Mouse (Mus musculus) CD4-positive helper T cell, adult 2 months (primary cell): ENCODE data around the gene Tmem199.

Source experiments
- DNase-seq: peaks from one replicate; pipeline ENCODE4 v3.0.0-alpha.2; 2012; ENCODE audit warnings: low read depth, missing footprints, low spot score

Gene Tmem199

DNA sequence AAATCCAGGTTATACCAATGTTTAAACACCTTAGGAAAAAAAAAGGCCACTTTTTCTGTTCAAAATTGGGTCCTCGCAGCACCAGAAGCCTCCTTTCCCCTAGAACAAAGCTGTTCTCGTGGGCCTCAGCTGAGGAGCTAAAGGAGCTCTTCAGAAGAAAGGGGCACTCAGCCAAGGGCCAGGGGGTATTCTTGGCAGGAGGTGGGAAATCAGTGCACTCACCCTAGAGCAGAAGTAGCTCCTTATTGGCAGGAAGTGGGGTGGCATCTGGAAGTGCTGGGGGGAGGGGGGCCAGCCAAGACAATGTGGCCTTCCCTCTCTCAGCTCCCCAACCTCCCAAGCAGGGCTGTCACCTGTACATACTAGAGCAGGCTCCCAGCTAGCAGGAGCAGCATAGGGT, 12.9 kb upstream of the Tmem199 start:
- DNase-seq: no peak

DNA sequence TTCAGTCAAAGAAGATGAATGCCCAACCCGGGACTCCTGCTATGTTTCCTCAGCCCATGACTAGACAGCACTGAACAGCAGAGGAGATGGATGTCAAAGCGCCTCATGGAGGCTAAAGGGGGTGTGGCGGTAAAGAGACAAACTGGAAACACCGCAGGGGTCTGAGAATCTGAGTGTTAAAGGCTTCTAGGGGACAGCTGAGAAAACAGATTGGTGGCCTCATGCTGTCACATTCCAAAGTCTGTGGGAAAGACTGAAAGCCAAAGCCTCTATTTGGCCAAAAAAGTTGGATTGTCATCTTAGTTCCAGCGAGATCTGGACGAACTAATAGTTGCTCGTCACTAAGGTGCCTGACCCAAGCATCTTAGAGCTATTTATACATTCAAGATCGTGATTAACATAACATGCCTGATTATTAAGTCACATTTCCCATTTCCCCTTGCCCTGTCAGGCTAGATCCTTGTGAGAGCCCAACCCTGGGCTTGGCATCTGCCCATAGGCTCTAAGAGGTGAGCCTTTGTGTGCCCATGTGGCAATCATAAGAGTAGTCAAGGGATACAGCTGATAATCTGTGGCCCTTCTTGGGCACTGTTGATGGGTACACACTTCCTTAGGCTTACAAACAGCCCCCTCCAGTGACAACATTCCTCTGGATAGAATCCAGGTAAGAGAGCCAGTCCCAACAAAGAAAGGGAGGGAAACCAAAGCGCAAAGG, 11.4 kb upstream of the Tmem199 start:
- DNase-seq: no peak

DNA sequence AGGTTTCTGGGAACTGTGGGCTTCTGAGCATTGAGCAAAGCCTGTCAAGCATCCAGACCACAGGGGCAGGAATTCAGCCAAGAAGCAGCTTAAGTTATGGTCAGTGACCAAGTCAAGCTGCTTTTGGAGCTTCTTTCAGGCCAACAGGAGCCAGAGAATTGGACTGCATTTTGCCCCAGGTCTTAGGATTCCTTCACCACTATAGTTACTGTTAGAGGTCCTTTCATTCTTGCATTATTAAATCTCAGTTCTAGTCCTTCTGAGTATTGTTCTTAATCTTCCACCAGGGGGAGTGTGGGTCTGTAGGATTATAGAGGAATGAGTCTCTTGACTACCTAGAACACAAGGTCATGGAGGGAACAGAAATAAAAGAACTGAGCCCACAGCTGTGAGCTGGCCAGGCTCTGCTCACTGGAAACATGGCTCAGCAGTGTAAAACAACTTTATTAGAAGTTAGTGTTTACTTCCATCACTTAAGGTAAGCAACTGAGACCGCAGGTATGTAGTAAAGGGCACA, 10.6 kb upstream of the Tmem199 start:
- DNase-seq: peak; percentile 40

- DNase-seq: no peak
Observed at GRCm38 (mm10) chr11:78521880-78522279, 9.9 kb upstream of the Tmem199 start.

GRCm38 (mm10) chr11:78518931-78519330, 7.0 kb upstream of the Tmem199 start:
- DNase-seq: no peak

GRCm38 (mm10) chr11:78515549-78516325, 3.8 kb upstream of the Tmem199 start:
- DNase-seq: no peak

- no peak for DNase-seq
Observed at GRCm38 (mm10) chr11:78513106-78513790, 1.3 kb upstream of the Tmem199 start.

DNA sequence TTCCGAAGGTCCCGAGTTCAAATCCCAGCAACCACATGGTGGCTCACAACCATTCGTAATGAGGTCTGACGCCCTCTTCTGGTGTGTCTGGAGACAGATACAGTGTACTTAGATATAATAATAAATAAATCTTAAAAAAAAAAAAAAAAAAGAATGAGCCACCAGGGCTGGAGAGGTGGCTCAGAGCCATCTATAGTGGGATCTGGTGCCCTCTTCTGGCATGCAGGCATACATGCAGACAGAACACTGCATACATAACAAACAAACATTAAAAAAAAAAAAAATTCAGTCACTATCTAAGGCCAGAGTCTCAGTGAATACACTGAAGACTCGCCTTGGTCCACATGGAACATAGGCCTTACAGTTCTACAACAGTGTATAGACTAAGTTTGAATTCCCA, 2.8 kb downstream of the Tmem199 start:
- DNase-seq: peak; percentile 51

- no peak for DNase-seq
Observed at GRCm38 (mm10) chr11:78505430-78505829, 6.5 kb downstream of the Tmem199 start.

DNA sequence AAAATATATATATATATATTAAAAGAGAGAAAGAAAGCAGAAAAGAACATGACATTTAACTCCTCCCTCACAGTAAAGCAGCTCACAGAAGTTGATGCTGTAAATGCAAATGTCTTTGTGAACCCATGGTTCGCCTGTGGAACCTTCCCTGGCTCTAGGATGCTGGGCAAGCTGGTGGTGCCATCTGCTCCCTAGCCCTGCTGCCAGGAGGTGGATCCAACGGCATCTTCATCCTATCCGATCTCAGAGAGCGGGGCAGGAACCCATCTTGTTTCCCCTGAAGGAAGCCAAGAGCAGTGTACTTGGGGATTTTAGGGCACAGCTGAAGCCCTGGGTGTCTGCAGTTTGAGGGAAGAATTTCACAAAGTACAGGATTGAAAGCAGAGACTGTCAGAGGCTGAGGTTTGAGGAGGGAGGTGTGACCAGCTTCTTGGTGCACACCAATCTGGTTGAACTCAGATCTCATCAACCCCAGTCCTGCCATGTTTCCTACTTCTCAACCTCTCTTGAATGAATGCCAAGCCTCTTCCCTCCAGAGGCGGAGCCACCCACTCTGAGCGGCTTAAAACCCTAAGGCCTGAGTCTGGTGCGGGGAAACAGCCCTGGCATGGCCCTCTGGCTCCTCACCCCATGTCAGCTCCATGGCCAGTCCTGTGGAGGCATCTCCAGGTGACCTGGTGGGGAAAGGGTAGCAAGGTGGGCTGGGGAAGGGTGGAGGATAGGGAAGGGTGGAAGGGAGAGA, 8.9 kb downstream of the Tmem199 start, which contains the start of gene Sebox:
TSS of gene Sebox (plus strand) at position 539 of the 742 bp plus-strand sequence.
- DNase-seq: no peak

DNA sequence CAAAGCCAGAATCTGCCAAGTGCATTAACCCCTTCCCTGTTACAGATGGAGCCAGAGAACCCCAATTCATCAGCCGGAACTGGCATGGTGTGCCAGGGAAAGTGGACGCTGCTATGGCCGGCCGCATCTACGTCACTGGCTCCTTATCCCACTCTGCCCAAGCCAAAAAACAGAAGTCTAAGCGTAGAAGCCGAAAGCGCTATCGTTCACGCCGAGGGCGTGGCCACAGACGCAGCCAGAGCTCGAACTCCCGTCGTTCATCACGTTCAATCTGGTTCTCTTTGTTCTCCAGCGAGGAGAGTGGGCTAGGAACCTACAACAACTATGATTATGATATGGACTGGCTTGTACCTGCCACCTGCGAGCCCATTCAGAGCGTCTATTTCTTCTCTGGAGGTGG, 10.4 kb downstream of the Tmem199 start:
- DNase-seq: no peak

DNA sequence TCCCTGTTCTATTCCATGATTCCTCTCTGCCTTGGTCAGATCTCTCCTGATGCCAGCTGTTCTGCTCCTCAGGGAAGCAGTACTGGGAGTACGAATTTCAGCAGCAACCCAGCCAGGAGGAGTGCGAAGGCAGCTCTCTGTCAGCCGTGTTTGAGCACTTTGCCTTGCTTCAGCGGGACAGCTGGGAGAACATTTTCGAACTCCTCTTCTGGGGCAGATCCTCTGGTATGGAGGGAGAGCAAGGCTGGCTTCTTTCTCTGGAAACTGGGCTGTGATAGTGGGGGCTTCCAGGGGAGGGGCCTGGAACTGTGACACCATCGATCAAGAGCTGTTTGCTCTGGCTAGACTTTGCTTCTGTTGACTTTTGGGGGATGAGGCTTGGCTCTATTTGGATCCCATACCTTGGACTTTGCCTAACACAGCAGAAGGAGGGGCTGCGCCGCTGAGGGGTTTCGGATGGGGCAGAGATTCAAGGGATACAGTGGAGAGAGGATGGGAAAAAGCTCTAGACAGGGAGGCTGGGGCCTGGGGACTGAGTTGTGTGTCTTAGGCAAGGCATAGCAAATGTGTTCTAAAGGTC, 11.3 kb downstream of the Tmem199 start:
- DNase-seq: no peak

- DNase-seq: no peak
Observed at GRCm38 (mm10) chr11:78499543-78499942, 12.4 kb downstream of the Tmem199 start.

DNA sequence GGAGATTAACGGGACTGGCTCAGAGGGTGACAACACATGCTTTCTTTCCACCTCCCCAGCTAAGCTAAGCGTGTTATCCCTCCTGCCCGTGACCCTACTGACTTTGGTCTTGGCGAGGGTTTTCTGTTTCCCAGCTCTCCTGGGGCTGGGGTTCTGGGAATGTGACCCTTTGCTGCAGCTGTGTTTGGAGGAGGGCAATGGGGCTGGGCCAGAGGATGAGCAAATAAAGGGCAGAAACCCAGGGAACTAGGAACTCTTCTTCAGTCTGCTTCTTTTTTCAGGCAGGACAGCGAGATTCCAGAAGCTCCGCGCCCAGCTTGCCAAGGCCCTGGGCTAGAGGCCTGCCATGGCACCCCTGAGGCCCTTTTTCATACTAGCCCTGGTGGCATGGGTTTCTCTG, 13.0 kb downstream of the Tmem199 start, which contains the start of gene Vtn:
TSS of gene Vtn (plus strand) at position 88 of the 400 bp plus-strand sequence.
- no peak for DNase-seq

DNA sequence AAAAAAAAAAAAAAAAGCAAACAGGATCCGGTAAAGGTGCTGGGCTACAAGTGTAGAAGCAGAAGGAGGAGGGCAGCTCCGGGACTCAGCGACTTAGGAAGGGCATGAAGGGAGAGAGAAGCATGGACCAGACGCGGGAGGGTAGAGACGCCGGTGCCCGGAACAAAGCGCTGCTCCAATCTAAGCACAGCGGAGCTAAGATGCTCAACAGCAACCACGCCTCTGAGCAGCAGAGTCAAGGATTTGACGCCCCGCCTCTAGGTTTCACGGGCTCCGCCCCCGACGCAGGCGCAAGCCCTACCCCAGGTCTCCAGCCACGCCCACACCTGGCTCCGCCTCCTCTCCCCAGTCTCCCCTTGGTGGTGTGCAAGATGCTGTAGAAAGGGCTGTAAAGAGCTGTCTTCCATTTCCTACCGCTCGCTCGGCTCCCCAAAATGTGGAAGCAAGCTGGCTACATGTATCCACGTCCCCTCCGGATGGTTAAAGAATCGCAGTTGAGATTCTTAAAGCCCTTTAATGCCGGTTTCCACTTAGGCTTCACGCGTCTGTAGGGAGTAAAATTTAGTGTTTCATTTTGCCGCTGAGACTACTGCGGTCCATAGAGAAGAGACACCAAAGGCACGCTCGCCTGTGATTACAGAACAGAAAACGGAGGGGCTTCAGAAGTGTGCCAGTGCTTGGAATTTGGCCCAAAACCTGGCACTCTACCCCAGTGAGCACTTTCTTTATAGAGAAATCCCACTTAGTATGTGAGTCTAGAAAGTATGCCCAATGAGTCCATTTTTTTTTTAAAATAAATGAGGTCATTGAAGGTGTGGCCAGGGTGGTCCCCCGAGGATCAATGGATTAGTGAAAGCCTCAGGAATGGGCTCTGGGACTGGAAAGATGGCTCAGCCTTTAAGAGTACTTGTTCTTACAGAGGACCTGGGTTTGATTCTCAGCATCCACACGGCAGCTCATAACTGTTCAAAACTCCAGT, 14.1 kb downstream of the Tmem199 start, which contains the start of gene Sarm1:
TSS of gene Sarm1 (minus strand) at position 211 of the 979 bp plus-strand sequence.
- DNase-seq: peak; percentile 97

DNA sequence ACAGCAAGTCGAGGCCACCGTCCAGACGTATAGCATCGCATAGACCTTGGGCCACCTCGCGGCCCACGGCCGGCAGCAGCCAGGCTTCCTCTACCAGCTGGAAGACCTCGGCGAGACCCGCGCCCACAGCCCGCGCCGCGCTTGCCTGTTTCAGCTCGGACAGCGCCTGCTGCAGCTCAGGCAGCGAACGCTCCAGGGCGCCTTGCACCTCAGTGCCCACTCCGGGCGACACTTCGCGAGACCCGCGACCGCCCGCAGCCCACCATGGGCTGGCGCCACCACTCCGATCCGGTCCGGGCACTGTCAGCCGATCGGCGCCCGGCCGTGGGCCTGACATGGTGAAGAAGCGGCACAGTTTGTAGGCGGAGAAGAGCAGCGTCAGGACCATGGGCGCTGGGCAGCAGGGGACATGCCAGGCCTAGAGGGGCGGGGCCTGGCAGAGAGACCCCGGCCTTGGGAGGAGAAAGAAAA, 14.9 kb downstream of the Tmem199 start:
- DNase-seq: no peak

- peak; percentile 29 for DNase-seq
Observed at GRCm38 (mm10) chr11:78495904-78496303, 16.1 kb downstream of the Tmem199 start.

- DNase-seq: peak; percentile 11
Observed at GRCm38 (mm10) chr11:78490781-78491241, 21.2 kb downstream of the Tmem199 start.

DNA sequence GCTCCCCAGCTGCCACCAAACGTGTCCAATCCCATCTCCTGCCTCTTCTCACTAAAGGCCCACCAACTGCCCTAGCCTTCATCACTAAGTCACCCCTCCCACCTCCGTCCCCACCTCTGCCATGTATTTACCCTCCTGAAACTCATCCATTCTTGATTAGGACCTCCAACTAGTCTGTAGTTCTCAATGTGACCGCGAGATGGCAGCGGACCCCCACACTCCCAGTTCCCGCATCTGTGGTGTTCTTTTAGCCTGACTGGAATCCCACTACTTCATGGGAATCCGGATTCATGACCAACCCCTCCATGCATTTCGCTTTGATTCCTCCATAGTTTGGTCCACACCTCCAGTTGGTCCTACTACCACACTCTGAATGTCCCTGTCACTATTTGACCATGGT, 23.8 kb downstream of the Tmem199 start:
- DNase-seq: peak; percentile 53
